8 mouse cellular contexts compared by ENCODE assay signal in genomic region chr17:80290074-80290657, GRCm38 (mm10). TPM values are rescaled to one million over a fixed set of nuclear protein-coding genes. Genes with fewer than 3 reads are reported as not detected.
A peak's percentile ranks its signal among the peaks of the same experiment; 100 is the strongest.
DNase-seq lines count a peak whose midpoint lies in the region; ATAC-seq and TF ChIP-seq lines count a peak whose summit lies in the region.

Morn2 (plus strand) TSS chr17:80290203.
Dhx57 (minus strand) TSS chr17:80290476.

- H3K9ac ChIP-seq in forebrain, embryonic 15.5 days (replicated peaks), result peak within 1 kb of the TSS; percentile 83
- H3K9ac ChIP-seq in lung, embryonic 14.5 days, result peak within 1 kb of the TSS; percentile 88

- peak; percentile 99 for ATAC-seq in forebrain, embryonic 15.5 days (replicated peaks)
- peak; percentile 99 for ATAC-seq in lung, embryonic 14.5 days (ENCODE audit: insufficient read depth)

- peak; percentile 96 for DNase-seq in ES-CJ7 (ENCODE audit: low read depth, low spot score)
- DNase-seq in cerebellum, adult 11 months, result peak; percentile 97
- DNase-seq in heart, postnatal 36 days, result peak; percentile 99
- peak; percentile 97 to 99 for DNase-seq in layer of hippocampus, adult 2 months (ENCODE audit: low spot score in 2 of 2)
- peak; percentile 98 for DNase-seq in lung, embryonic 14.5 days
- DNase-seq in thymus, adult 2 months, result peak; percentile 98

- H3K4me3 ChIP-seq in forebrain, embryonic 15.5 days, result peak within 1 kb of the TSS; percentile 80
- H3K4me3 ChIP-seq in layer of hippocampus, adult 2 months, result peak within 1 kb of the TSS; percentile 93
- peak within 1 kb of the TSS; percentile 94 for H3K4me3 ChIP-seq in lung, embryonic 14.5 days (ENCODE audit: low read depth, low read length)
- H3K4me3 ChIP-seq in olfactory bulb, adult 2 months (ENCODE audit: insufficient read depth, low read depth, low read length), result peak within 1 kb of the TSS; percentile 59
- peak within 1 kb of the TSS; percentile 83 for H3K4me3 ChIP-seq in thymus, adult 2 months (ENCODE audit: control insufficient read depth, insufficient read depth, low read length)

- H3K27ac ChIP-seq in forebrain, embryonic 15.5 days (replicated peaks), result peak within 1 kb of the TSS; percentile 92
- H3K27ac ChIP-seq in layer of hippocampus, adult 2 months, result peak within 1 kb of the TSS; percentile 93
- peak within 1 kb of the TSS; percentile 81 for H3K27ac ChIP-seq in lung, embryonic 14.5 days (ENCODE audit: low read depth)
- H3K27ac ChIP-seq in olfactory bulb, adult 2 months (ENCODE audit: insufficient read depth, low read depth, low read length), result peak within 1 kb of the TSS; percentile 59
- H3K27ac ChIP-seq in thymus, adult 2 months (ENCODE audit: control insufficient read depth, insufficient read depth, low read length), result peak within 1 kb of the TSS; percentile 38

- TF ChIP-seq POLR2A in olfactory bulb, adult 2 months (IDR thresholded peaks at IDR 0.05; ENCODE audit: insufficient read depth, low read depth, low read length), result peak; percentile 50; the same call in 1 of the 2 replicates
- no peak for TF ChIP-seq POLR2A in thymus, adult 2 months (IDR thresholded peaks at IDR 0.05; ENCODE audit: control insufficient read depth, extremely low read depth, insufficient read depth, low read length, poor library complexity)

- intact Hi-C loops in heart, postnatal 36 days (cut with DNase I), result loop anchor here (2.0 to 5.0 kb wide), 4 partner anchors 68 to 269 kb away; partner anchors contain the start of gene Gemin6

- WGBS in forebrain, embryonic 15.5 days, result under 1% methylated on average over 35 of the region's 35 CpGs
- under 1% methylated on average over 34 of the region's 35 CpGs for WGBS in lung, embryonic 14.5 days
- under 1% methylated on average over 35 of the region's 35 CpGs for WGBS in olfactory bulb, adult 2 months
- WGBS in thymus, adult 2 months, result 2% methylated on average over 35 of the region's 35 CpGs

- peak within 1 kb of the TSS; percentile 56 for H3K4me2 ChIP-seq in forebrain, embryonic 15.5 days (replicated peaks)
- H3K4me2 ChIP-seq in lung, embryonic 14.5 days, result peak within 1 kb of the TSS; percentile 73

- H3K27me3 ChIP-seq in forebrain, embryonic 15.5 days, result no peaks in the 10 kb centered on the region
- H3K27me3 ChIP-seq in lung, embryonic 14.5 days (ENCODE audit: insufficient read depth, low read length), result no peaks in the 10 kb centered on the region
- no peaks in the 10 kb centered on the region for H3K27me3 ChIP-seq in thymus, adult 2 months (ENCODE audit: control insufficient read depth, insufficient read depth, low read length)

- no peak for TF ChIP-seq CTCF in layer of hippocampus, adult 2 months (conservative IDR thresholded peaks at IDR 0.05)
- TF ChIP-seq CTCF in lung, embryonic 14.5 days (IDR thresholded peaks at IDR 0.05; ENCODE audit: low read depth), result no peak
- no peak for TF ChIP-seq CTCF in olfactory bulb, adult 2 months (IDR thresholded peaks at IDR 0.05; ENCODE audit: insufficient read depth, low read depth, low read length)
- no peak for TF ChIP-seq CTCF in thymus, adult 2 months (IDR thresholded peaks at IDR 0.05; ENCODE audit: borderline replicate concordance, control insufficient read depth, extremely low read depth, insufficient read depth, low read length, poor library complexity)

- no peaks in the 10 kb centered on the region for H3K36me3 ChIP-seq in forebrain, embryonic 15.5 days
- no peaks in the 10 kb centered on the region for H3K36me3 ChIP-seq in lung, embryonic 14.5 days (ENCODE audit: insufficient read depth)
- H3K36me3 ChIP-seq in thymus, adult 2 months (ENCODE audit: control insufficient read depth, insufficient read depth, low read length), result no peaks in the 10 kb centered on the region

- H3K9me3 ChIP-seq in forebrain, embryonic 15.5 days, result no peaks in the 10 kb centered on the region
- H3K9me3 ChIP-seq in lung, embryonic 14.5 days (ENCODE audit: low read depth, low read length), result no peaks in the 10 kb centered on the region

- peaks cover 14% of the 10 kb centered on the region for H3K4me1 ChIP-seq in forebrain, embryonic 15.5 days
- no peaks in the 10 kb centered on the region for H3K4me1 ChIP-seq in lung, embryonic 14.5 days (ENCODE audit: insufficient read depth)
- no peaks in the 10 kb centered on the region for H3K4me1 ChIP-seq in olfactory bulb, adult 2 months (ENCODE audit: control insufficient read depth, insufficient read depth, low read length)
- peaks cover 6% of the 10 kb centered on the region; the same call in 1 of the 2 replicates for H3K4me1 ChIP-seq in thymus, adult 2 months (replicated peaks; ENCODE audit: control insufficient read depth, insufficient read depth, low read length)

RNA-seq across cellular contexts. Expression of gene Morn2, which starts in this region (rescaled TPM):
- 45.3 and 47.7 TPM in 2 replicates for polyA plus RNA-seq in forebrain, embryonic 15.5 days (2015; fragmentation: Nextera tagmentation; extraction: Ambion mirVana)
- 10 to 100 TPM; 14.7 TPM for total RNA-seq in heart, postnatal 36 days (2021)
- 10 to 100 TPM; 18.5 to 19.0 TPM for total RNA-seq in layer of hippocampus, adult 2 months (2021)
- 30.5 and 32.8 TPM in 2 replicates for polyA plus RNA-seq in lung, embryonic 14.5 days (2014; fragmentation: Nextera tagmentation; extraction: Ambion mirVana)
- not detected in 2 replicates for polyA plus RNA-seq in olfactory bulb, adult 2 months (2012; ENCODE audit: insufficient read depth, insufficient read length, low replicate concordance, missing spikeins)
- polyA plus RNA-seq in thymus, adult 2 months (2012; rRNA removed), result 2.5 and 3.8 TPM in 2 replicates

RNA-seq across cellular contexts. Expression of gene Dhx57, which starts in this region (rescaled TPM):
- 47.9 and 48.8 TPM in 2 replicates for polyA plus RNA-seq in forebrain, embryonic 15.5 days (2015; fragmentation: Nextera tagmentation; extraction: Ambion mirVana)
- 1 to 10 TPM; 5.8 to 6.9 TPM for total RNA-seq in heart, postnatal 36 days (2021)
- total RNA-seq in layer of hippocampus, adult 2 months (2021), result 10 to 100 TPM; 37.6 to 38.0 TPM
- 15.2 and 15.4 TPM in 2 replicates for polyA plus RNA-seq in lung, embryonic 14.5 days (2014; fragmentation: Nextera tagmentation; extraction: Ambion mirVana)
- not detected in 2 replicates for polyA plus RNA-seq in olfactory bulb, adult 2 months (2012; ENCODE audit: insufficient read depth, insufficient read length, low replicate concordance, missing spikeins)
- 16.6 and 18.9 TPM in 2 replicates for polyA plus RNA-seq in thymus, adult 2 months (2012; rRNA removed)

Comparison
In these comparisons a context has a peak if more than half of its experiments do, and no peak if none do; other contexts are left out.
1. Peak in every context shown above with its lines: DNase-seq, ATAC-seq, H3K4me3 ChIP-seq and H3K27ac ChIP-seq.
2. RNA of gene Dhx57 (total RNA-seq): 37.6 to 38.0 TPM in layer of hippocampus, adult 2 months; 5.8 to 6.9 TPM in heart, postnatal 36 days; every median in the first group is over 4 times any median in the second.
3. RNA of gene Dhx57 (polyA plus RNA-seq): 47.9 to 48.8 TPM in forebrain, embryonic 15.5 days, 16.6 to 18.9 TPM in thymus, adult 2 months and 15.2 to 15.4 TPM in lung, embryonic 14.5 days; not detected in olfactory bulb, adult 2 months; every median in the first group is over 10 times any median in the second.
4. H3K27ac ChIP-seq: peak in every context shown above with its lines; median percentile 93 in layer of hippocampus, adult 2 months; 92 in forebrain, embryonic 15.5 days; 81 in lung, embryonic 14.5 days; 59 in olfactory bulb, adult 2 months; 38 in thymus, adult 2 months.